Mouse (Mus musculus) CH12.LX (cell line): ENCODE results near the gene Sgca. TPM values are rescaled to one million over a fixed set of nuclear protein-coding genes. Genes with fewer than 3 reads are reported as not detected.

Source experiments
- DNase-seq: peaks from one replicate; pipeline ENCODE4 v3.0.0-alpha.2; 2013; ENCODE audit errors: extremely low read depth
- H3K27ac ChIP-seq: 2 replicates; pipeline ENCODE4 v1.5.1; 2012; ENCODE audit warnings: low read depth, mild to moderate bottlenecking, control low read depth, moderate library complexity; ENCODE audit not compliant: insufficient read depth
- H3K27me3 ChIP-seq: replicated peaks from 2 replicates; pipeline ENCODE3; 2012; ENCODE audit warnings: inconsistent platforms
- H3K36me3 ChIP-seq, 2 experiments: replicated peaks in 1 of 2; 2 replicates each; pipeline versions ENCODE3 to v1.6.1; 2012; ENCODE audit warnings: inconsistent platforms in 1 of 2, low read length in 1 of 2, mild to moderate bottlenecking in 1 of 2, mixed read lengths in 1 of 2, moderate library complexity in 1 of 2; ENCODE audit not compliant: control insufficient read depth in 1 of 2, insufficient read depth in 1 of 2
- H3K4me1 ChIP-seq, 2 experiments: 2 replicates each; pipeline ENCODE4 v1.6.1; 2012; ENCODE audit warnings: inconsistent platforms in 1 of 2, moderate library complexity in 1 of 2; ENCODE audit not compliant: insufficient read depth in 2 of 2, control insufficient read depth in 1 of 2
- H3K4me2 ChIP-seq: 2 replicates; pipeline ENCODE4 v1.6.1; 2012; ENCODE audit warnings: low read depth, mild to moderate bottlenecking, control low read depth; ENCODE audit not compliant: poor library complexity, insufficient read depth, severe bottlenecking
- H3K4me3 ChIP-seq, 3 experiments: fragments of 150-350 bp in 1 of 3; sonication (generic) in 1 of 3; replicated peaks in 1 of 3; 2 replicates each; pipeline versions ENCODE3 to v1.5.1; 2011 to 2012; ENCODE audit warnings: low read depth in 2 of 3, low read length in 2 of 3, mild to moderate bottlenecking in 2 of 3, moderate library complexity in 2 of 3, control low read depth in 1 of 3, improper control_type of control experiment in 1 of 3, inconsistent platforms in 1 of 3, mixed read lengths in 1 of 3; ENCODE audit not compliant: poor library complexity in 1 of 3
- H3K79me2 ChIP-seq: replicated peaks from 2 replicates; pipeline ENCODE4 v1.6.1; 2012; ENCODE audit warnings: mild to moderate bottlenecking, moderate library complexity; ENCODE audit not compliant: control insufficient read depth, poor library complexity, insufficient read depth, severe bottlenecking; ENCODE audit errors: extremely low read depth
- H3K9ac ChIP-seq: 2 replicates; pipeline ENCODE4 v1.6.1; 2012; ENCODE audit warnings: low read depth, mild to moderate bottlenecking, control low read depth, moderate library complexity; ENCODE audit not compliant: insufficient read depth
- H3K9me3 ChIP-seq: replicated peaks from 2 replicates; pipeline ENCODE3; 2012; ENCODE audit warnings: low read length, inconsistent platforms, mixed read lengths
- BHLHE40 ChIP-seq: IDR thresholded peaks from 2 replicates; pipeline ENCODE4 v1.6.1; 2011; ENCODE audit warnings: mild to moderate bottlenecking, low read depth, low read length, improper control_type of control experiment
- CTCF ChIP-seq, 2 experiments: IDR thresholded peaks in 1 of 2; conservative IDR thresholded peaks in 1 of 2; 2 replicates each; pipeline ENCODE4 v1.5.1; 2011 to 2012; ENCODE audit warnings: low read depth in 2 of 2, low read length in 2 of 2, improper control_type of control experiment in 1 of 2, inconsistent platforms in 1 of 2, mild to moderate bottlenecking in 1 of 2, moderate library complexity in 1 of 2
- EP300 ChIP-seq: IDR thresholded peaks from 2 replicates; pipeline ENCODE4 v1.6.1; 2011; ENCODE audit warnings: low read length, improper control_type of control experiment
- ETS1 ChIP-seq: conservative IDR thresholded peaks from 2 replicates; pipeline ENCODE4 v1.6.1; 2012; ENCODE audit warnings: low read depth, mild to moderate bottlenecking, inconsistent platforms, low read length, improper control_type of control experiment, moderate library complexity
- GABPA ChIP-seq: IDR thresholded peaks from 2 replicates; pipeline ENCODE4 v1.6.1; 2012; ENCODE audit warnings: low read depth, low read length, improper control_type of control experiment, inconsistent platforms; ENCODE audit not compliant: insufficient replicate concordance
- IRF4 ChIP-seq: IDR thresholded peaks from 2 replicates; pipeline ENCODE4 v1.6.1; 2014; ENCODE audit warnings: low read depth, mild to moderate bottlenecking, inconsistent platforms, low read length, improper control_type of control experiment
- JUND ChIP-seq: conservative IDR thresholded peaks from 2 replicates; pipeline ENCODE4 v1.6.1; 2011; ENCODE audit warnings: low read depth, low read length, improper control_type of control experiment
- MAZ ChIP-seq: IDR thresholded peaks from 2 replicates; pipeline ENCODE4 v1.6.1; 2012; ENCODE audit warnings: low read depth, mild to moderate bottlenecking, inconsistent platforms, low read length, improper control_type of control experiment, moderate library complexity
- MYC ChIP-seq: IDR thresholded peaks from 2 replicates; pipeline ENCODE4 v1.6.1; 2011; ENCODE audit warnings: low read depth, mild to moderate bottlenecking, improper control_type of control experiment, low read length
- NRF1 ChIP-seq: IDR thresholded peaks from 2 replicates; pipeline ENCODE4 v1.6.1; 2014; ENCODE audit warnings: low read depth, mild to moderate bottlenecking, inconsistent platforms, low read length, improper control_type of control experiment, moderate library complexity
- RAD21 ChIP-seq: IDR thresholded peaks from 2 replicates; pipeline ENCODE4 v1.6.1; 2011; ENCODE audit warnings: low read depth, mild to moderate bottlenecking, low read length, improper control_type of control experiment, moderate library complexity
- SMC3 ChIP-seq: IDR thresholded peaks from 2 replicates; pipeline ENCODE4 v1.6.1; 2011; ENCODE audit warnings: low read depth, low read length, improper control_type of control experiment
- USF1 ChIP-seq: IDR thresholded peaks from 2 replicates; pipeline ENCODE4 v1.6.1; 2014; ENCODE audit warnings: low read depth, mild to moderate bottlenecking, inconsistent platforms, low read length, improper control_type of control experiment
- ZKSCAN1 ChIP-seq: IDR thresholded peaks from 2 replicates; pipeline ENCODE4 v1.6.1; 2012; ENCODE audit warnings: low read depth, inconsistent platforms, low read length, improper control_type of control experiment, borderline replicate concordance
- dilution Hi-C: fragments of 300-500 bp; cut with MboI; formaldehyde crosslinking; loops from 2 replicates; pipeline ENCODE4 v1.14.3; 2020; ENCODE audit warnings: low sequenced_read_pairs; ENCODE audit not compliant: extremely low pct_unique_long_range_greater_than_20kb, extremely low pct_ligation_motif_present
- in situ Hi-C: fragments of 300-500 bp; cut with MboI; formaldehyde crosslinking; loops from 3 replicates; pipeline ENCODE4 v1.14.3; 2019; ENCODE audit warnings: low sequenced_read_pairs, low pct_ligation_motif_present, low pct_unique_long_range_greater_than_20kb, mixed read lengths
- polyA plus RNA-seq: library from polyadenylated mRNA; unstranded; fragments of >175 nt; gene quantifications from 2 replicates; pipeline ENCODE4 v1.2.1, GENCODE M21; 2012; ENCODE audit warnings: low read depth; ENCODE audit not compliant: insufficient read length
- total RNA-seq, 2 experiments: library from RNA; depleted of rRNA; stranded (reverse); fragments of 300-350 nt in 1 of 2; fragments of >200 nt in 1 of 2; gene quantifications; 2 replicates each; pipeline ENCODE4 v1.2.3; 2012 to 2014

Gene Sgca
- total and polyA plus RNA-seq, 3 experiments, result 0.08 to 0.39 TPM; not detected in 1

DNA sequence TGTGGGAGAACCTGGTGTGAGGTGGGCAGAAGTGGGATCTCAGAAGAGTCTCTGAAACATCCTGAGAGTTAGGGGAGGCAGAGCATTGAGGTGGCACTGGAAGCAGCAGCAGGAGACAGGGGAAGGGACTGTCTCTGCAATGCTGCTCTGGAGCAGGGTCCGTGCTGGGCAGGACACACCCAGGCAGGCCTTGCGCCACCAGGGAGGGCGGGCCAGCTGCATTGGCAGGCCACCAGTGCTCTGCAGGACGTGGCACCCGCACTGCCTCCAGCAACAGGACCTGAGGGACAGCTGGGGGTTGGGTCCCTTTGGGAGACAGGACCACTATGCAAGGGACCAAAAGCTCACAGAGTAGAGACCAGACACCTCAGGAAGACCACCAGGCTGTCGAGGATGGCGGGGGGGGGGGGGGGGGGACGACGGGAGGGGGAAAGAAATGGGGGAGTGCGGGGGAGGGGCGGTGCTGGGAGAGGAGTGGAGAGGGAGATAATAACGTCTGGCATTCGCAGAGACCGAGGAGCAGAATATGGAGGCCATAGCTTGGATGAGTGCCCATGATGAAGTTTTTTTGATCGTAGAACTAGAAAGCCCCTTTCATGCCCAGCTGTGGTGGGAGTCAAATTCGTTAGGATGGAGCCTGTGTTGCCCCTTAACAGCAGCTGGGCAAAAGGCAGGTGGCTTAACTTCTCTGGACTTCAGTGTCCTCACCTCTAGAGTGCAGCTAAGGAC is 60.3 kb downstream of the Sgca start:
- H3K36me3 ChIP-seq, result no peaks in the 10 kb centered on the region
- in situ Hi-C loops, result no loop called here
- peaks cover 89% of the 10 kb centered on the region for H3K27me3 ChIP-seq
- 0 out of 4 replicates have a peak, but pooled peaks cover 0 to 2% of the 10 kb centered on the region in 2 experiments for H3K4me1 ChIP-seq
- no peak overlapping the region for H3K4me2 ChIP-seq
- no peak overlapping the region for H3K9ac ChIP-seq
- no peak for TF ChIP-seq JUND
- no peak for TF ChIP-seq CTCF (conservative IDR thresholded peaks at IDR 0.05 in 1 of 2, IDR thresholded peaks at IDR 0.05 in 1 of 2; ENCODE audit: low read depth in 2 of 2, low read length in 2 of 2)
- TF ChIP-seq, all 38 proteins: peak for 0
- DNase-seq, result no peak
- peaks cover 3% of the 10 kb centered on the region for H3K9me3 ChIP-seq
- H3K27ac ChIP-seq, result no peak overlapping the region
- dilution Hi-C loops, result no loop called here
- no peaks in the 10 kb centered on the region for H3K79me2 ChIP-seq
- H3K4me3 ChIP-seq, result no peak overlapping the region

- H3K9me3 ChIP-seq, result peaks cover 4% of the 10 kb centered on the region
- H3K4me2 ChIP-seq, result no peak overlapping the region
- no peak overlapping the region for H3K4me3 ChIP-seq
- H3K36me3 ChIP-seq, result no peaks in the 10 kb centered on the region
- H3K9ac ChIP-seq, result no peak overlapping the region
- dilution Hi-C loops, result no loop called here
- H3K27ac ChIP-seq, result no peak overlapping the region
- in situ Hi-C loops, result no loop called here
- H3K4me1 ChIP-seq, result 0 out of 4 replicates have a peak, but pooled peaks cover 0 to 2% of the 10 kb centered on the region in 2 experiments
- DNase-seq, result no peak
- TF ChIP-seq SMC3 (no peak), USF1 (no peak), MYC (no peak), MAZ (no peak), GABPA (no peak), NRF1 (no peak), ZKSCAN1 (no peak), EP300 (no peak), BHLHE40 (no peak), ETS1 (no peak), RAD21 (no peak), IRF4 (no peak)
- TF ChIP-seq, all 38 proteins: peak for 0
- H3K27me3 ChIP-seq, result peaks cover 88% of the 10 kb centered on the region
- no peaks in the 10 kb centered on the region for H3K79me2 ChIP-seq
These were observed 62.6 kb downstream of the Sgca start for GRCm38 (mm10) chr11:94913302-94914090.

Other genes starting within 250 kb of the Sgca start
- 0.21 TPM in 1 of 2 replicates, not detected in the other for gene Cdc34b, start 234.5 kb downstream of the Sgca start, total RNA-seq (2012; rRNA removed)
- gene Cdc34b, start 234.5 kb downstream of the Sgca start, total RNA-seq (2014; rRNA removed), result 0.19 TPM in 1 of 2 replicates, not detected in the other
- not detected in 2 replicates for gene Cdc34b, start 234.5 kb downstream of the Sgca start, polyA plus RNA-seq
- gene Tmem92, start 193.6 kb downstream of the Sgca start, total RNA-seq (2012; rRNA removed), result 0.17 TPM in 1 of 2 replicates, not detected in the other
- not detected in 2 replicates for gene Tmem92, start 193.6 kb downstream of the Sgca start, total RNA-seq (2014; rRNA removed)
- not detected in 2 replicates for gene Tmem92, start 193.6 kb downstream of the Sgca start, polyA plus RNA-seq
- 0.13 TPM in 2 replicates for gene Col1a1, start 40.1 kb downstream of the Sgca start, total RNA-seq (2012; rRNA removed)
- not detected in 2 replicates for gene Col1a1, start 40.1 kb downstream of the Sgca start, total RNA-seq (2014; rRNA removed)
- 0.11 and 0.16 TPM in 2 replicates for gene Col1a1, start 40.1 kb downstream of the Sgca start, polyA plus RNA-seq
- not detected in 2 replicates for gene Hils1, start 8.7 kb downstream of the Sgca start, total RNA-seq (2012; rRNA removed)
- gene Hils1, start 8.7 kb downstream of the Sgca start, total RNA-seq (2014; rRNA removed), result not detected in 2 replicates
- not detected in 2 replicates for gene Hils1, start 8.7 kb downstream of the Sgca start, polyA plus RNA-seq
- 21.2 and 21.8 TPM in 2 replicates for gene Ppp1r9b, start 14.7 kb upstream of the Sgca start, total RNA-seq (2012; rRNA removed)
- gene Ppp1r9b, start 14.7 kb upstream of the Sgca start, total RNA-seq (2014; rRNA removed), result 5.7 and 7.8 TPM in 2 replicates
- 20.3 and 21.2 TPM in 2 replicates for gene Ppp1r9b, start 14.7 kb upstream of the Sgca start, polyA plus RNA-seq
- 0.04 and 0.17 TPM in 2 replicates for gene Samd14, start 33.6 kb upstream of the Sgca start, total RNA-seq (2012; rRNA removed)
- gene Samd14, start 33.6 kb upstream of the Sgca start, total RNA-seq (2014; rRNA removed), result 0.07 TPM in 1 of 2 replicates, not detected in the other
- not detected in 2 replicates for gene Samd14, start 33.6 kb upstream of the Sgca start, polyA plus RNA-seq
- gene Pdk2, start 65.0 kb upstream of the Sgca start, total RNA-seq (2012; rRNA removed), result not detected in 2 replicates
- not detected in 2 replicates for gene Pdk2, start 65.0 kb upstream of the Sgca start, total RNA-seq (2014; rRNA removed)
- gene Pdk2, start 65.0 kb upstream of the Sgca start, polyA plus RNA-seq, result not detected in 2 replicates
- gene Itga3, start 100.5 kb upstream of the Sgca start, total RNA-seq (2012; rRNA removed), result 34.9 and 53.0 TPM in 2 replicates
- gene Itga3, start 100.5 kb upstream of the Sgca start, total RNA-seq (2014; rRNA removed), result 5.5 and 5.8 TPM in 2 replicates
- 8.3 and 9.0 TPM in 2 replicates for gene Itga3, start 100.5 kb upstream of the Sgca start, polyA plus RNA-seq
- 0.21 and 0.55 TPM in 2 replicates for gene Dlx3, start 143.8 kb upstream of the Sgca start, total RNA-seq (2012; rRNA removed)
- 0.08 TPM in 2 replicates for gene Dlx3, start 143.8 kb upstream of the Sgca start, total RNA-seq (2014; rRNA removed)
- 0.17 and 0.22 TPM in 2 replicates for gene Dlx3, start 143.8 kb upstream of the Sgca start, polyA plus RNA-seq
- gene Dlx4, start 169.9 kb upstream of the Sgca start, total RNA-seq (2012; rRNA removed), result 0.21 and 0.25 TPM in 2 replicates
- gene Dlx4, start 169.9 kb upstream of the Sgca start, total RNA-seq (2014; rRNA removed), result not detected in 2 replicates
- not detected in 2 replicates for gene Dlx4, start 169.9 kb upstream of the Sgca start, polyA plus RNA-seq